Mouse (Mus musculus): ENCODE data around the gene Nrde2. TPM values are rescaled to one million over a fixed set of nuclear protein-coding genes. Genes with fewer than 3 reads are reported as not detected.

Nrde2 gene
- total RNA-seq, 2 experiments from 2014 or later: 0.19 to 11.1 TPM

DNA sequence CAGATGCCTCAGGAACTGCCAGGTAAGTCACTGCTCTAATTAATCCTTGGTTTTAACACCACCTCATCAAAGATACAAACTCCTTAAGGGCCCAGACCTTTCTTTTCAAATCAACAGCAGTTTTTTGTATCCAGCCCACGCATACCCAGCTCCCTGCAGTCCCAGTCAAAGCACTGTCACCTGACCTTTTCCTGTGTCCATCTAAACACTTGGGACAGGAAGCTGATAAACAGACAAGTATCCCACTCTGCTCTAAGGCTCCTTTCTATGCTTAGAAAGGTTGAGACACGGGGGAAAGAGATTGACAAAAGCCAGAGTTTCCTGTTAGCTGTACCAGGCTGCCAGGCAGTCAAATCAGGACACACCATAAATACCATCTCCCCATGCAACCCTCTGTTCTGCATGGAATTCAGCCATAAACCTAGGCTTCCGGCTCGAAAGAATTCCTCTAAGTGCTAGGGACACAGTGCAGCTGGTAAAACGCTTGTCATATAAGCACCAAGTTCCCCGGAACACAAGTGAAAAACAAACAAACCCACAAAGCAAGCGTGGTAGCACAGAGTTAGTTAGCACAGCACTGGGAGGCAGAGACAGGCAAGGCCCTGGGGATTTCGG, 31.5 kb downstream of the Nrde2 start:
- ATAC-seq (replicated peaks; ENCODE audit: low FRiP score, poor library complexity, severe bottlenecking): no peak

DNA sequence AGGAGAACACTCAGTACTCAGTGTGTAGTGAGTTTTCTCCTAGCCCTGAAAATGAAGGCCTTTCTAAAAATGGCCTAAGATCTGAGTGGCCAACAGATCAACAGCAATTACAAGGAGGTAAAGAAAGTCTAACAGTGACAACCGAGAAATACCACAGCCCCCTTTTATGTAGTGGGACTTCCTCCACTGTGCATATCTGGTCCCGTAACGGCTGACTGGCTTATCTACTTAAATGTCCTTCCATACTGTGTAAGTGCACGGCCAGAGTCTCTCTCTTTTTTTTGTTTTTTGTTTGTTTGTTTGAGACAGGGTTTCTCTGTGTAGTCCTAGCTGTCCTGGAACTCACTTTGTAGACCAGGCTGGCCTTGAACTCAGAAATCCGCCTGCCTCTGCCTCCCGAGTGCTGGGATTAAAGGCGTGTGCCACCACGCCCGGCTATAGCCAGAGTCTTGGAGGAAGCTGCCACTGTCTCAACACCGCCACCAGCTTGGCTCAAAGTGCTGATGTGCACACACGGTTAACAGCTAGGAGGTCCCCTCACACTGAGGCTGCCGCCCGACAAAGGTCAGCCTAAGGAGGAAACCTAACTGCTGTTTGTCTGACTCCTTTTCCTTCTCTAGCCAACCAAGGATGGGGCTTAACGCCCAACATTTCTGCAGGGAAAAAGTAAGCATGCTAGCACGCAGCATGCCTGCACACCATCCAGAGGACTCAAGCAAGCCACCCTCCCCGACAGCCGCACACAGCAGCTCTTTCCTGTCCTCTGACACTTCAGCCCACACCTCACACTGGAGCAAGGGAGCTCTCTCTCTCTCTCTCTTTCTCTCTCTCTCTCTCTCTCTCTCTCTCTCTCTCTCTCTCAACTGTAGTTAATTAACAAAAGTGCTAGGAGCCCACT, 32.2 kb downstream of the Nrde2 start:
- no peak for ATAC-seq (replicated peaks; ENCODE audit: low FRiP score, poor library complexity, severe bottlenecking)

- no peak for ATAC-seq (replicated peaks; ENCODE audit: low FRiP score, poor library complexity, severe bottlenecking)
Measured at GRCm38 (mm10) chr12:100124913-100125798, 34.3 kb downstream of the Nrde2 start.

DNA sequence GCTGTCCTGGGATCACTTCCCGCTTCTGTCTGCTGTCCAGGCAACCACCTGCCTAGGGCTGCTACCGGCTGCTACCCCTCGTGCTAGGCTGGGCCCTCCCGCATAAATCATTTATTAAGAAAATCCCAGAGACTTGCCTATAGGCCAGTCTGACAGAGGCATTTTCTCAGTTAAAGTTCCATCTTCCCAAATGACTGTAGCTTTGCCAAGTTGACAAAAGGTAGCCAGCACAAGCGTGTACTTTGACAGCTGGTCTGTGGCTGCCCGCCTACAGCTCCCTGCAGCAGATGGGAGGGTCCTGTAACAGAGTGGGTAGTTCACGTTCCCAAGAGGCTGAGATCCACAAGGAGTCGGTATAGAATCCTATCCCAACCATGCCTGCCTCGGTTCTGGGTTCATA, 36.0 kb downstream of the Nrde2 start:
- no peak for ATAC-seq (replicated peaks; ENCODE audit: low FRiP score, poor library complexity, severe bottlenecking)

DNA sequence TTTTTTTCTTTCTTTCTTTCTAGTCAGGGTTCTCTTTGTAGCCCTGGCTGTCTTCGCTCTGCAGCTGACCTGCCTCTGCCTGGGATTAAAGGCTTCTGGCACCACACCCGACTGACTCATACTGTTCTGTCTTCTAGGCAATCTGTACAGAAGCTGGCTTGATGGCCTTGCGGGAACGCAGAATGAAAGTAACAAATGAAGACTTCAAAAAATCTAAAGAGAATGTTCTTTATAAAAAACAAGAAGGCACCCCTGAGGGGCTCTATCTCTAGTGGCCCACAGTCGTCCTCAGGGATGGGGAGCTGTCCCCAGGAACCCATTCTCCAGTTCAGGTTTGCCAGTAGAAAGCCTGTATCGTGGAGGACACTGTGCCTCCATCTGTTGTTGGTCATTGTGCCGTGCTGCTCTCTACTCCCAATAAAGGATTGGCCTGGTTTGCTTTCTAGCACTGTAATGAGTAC, 36.5 kb downstream of the Nrde2 start:
- ATAC-seq (replicated peaks; ENCODE audit: low FRiP score, poor library complexity, severe bottlenecking): no peak

DNA sequence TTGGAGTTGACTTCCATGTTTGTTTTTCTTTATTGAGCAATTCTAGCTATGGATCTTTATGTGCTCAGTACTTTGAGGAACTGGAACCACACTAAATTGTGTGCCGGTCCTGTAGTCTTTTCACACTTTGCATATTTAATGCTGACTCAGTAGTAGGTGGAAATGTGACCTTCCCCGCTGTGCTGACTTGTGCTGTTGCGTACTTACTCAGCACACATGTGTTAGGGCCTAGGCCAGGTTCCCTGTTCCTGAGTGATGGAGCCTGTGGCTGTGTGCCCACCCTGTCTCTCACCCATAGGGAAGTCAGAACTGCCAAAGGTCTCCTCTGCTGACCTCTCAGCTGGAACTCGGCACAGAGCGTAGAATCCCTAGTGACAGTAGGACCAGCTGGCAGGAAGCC, 43.5 kb downstream of the Nrde2 start:
- no peak for ATAC-seq (replicated peaks; ENCODE audit: low FRiP score, poor library complexity, severe bottlenecking)

DNA sequence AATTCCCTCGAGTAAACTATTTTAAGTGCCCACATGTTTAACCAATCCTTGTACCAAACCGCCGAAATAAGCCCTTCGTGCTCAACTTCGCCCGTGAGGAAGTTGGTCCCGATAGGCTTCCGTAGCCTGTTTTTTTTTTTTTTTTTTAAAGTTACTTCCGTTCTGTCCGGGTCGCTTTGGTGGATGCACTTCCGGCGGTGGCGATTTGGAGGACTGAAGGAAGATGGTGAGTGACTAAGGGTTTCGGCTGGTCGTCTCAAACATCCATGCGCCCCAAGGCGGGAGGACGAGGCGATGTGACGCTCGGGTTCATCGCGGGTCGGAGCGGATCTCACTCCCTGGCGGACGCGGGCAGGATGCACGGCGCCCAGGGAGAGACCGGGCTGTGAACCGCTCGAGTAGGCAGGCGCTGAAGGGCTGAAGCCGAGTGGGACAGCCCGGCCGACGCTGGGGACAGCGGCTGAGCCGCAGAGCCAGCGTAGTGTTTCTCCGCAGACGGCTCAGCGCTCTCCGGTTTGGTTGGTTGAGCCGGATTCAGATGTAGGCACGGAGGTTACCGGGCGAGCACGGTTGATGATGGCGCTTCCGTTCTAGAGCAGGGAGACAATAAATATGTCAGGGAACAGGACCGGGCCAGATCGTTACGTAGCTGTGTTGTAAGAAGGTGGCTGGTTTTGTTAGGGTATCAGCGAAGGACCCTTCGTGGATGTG, 49.3 kb downstream of the Nrde2 start, which contains the start of gene Psmc1:
Psmc1 (plus strand) TSS at position 169 of the 711 bp plus-strand sequence.
- peak; percentile 94 for ATAC-seq (replicated peaks; ENCODE audit: low FRiP score, poor library complexity, severe bottlenecking)

GRCm38 (mm10) chr12:100107436-100107835, 52.0 kb downstream of the Nrde2 start:
- ATAC-seq (replicated peaks; ENCODE audit: low FRiP score, poor library complexity, severe bottlenecking): no peak

DNA sequence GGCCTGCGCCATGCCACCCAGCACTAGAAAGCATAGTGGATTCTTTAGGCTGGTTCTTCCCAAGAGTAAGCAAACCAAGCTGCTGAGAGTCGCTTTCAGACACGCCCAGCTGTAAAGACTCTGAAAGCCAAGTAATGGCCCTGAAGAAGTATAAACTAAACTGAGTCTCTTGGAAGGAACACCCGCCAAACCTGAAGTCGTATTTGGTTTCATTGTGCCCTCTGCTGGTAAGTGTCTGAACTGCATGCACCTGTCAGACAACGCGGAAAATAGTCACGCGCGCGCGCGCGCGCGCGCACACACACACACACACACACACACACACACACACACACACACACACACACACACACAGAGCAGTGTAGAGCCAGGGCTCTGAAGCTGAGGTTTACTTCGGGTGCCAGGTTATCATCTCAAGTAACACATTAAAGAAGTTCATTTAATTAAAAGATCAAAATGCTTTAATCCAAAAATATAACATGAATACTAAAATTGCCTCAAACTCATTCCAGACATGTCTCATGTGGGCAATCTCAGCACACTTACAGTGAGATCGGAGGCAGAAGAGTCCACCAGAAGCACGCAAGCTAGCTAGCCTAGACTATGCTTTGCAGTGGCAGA, 53.1 kb downstream of the Nrde2 start:
- no peak for ATAC-seq (replicated peaks; ENCODE audit: low FRiP score, poor library complexity, severe bottlenecking)

DNA sequence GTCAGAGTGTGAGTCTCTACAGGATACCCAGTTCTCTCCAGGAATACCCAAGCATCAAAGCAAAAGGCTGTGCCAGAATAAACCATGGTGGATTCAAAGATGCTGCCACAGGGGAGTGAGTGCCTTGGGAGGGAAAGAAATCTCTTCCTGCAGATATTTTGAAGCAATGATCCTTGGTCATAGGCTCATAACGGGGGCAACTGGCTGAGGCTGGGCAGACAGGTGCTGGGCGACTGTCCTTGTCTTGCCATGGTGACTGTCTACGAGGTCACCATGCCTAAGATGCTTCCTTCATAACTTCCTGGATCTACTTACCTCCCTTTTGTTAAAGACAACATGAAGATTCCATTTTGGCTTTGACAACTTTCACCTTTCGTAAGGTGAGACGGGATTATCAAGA, 54.9 kb downstream of the Nrde2 start:
- ATAC-seq (replicated peaks; ENCODE audit: low FRiP score, poor library complexity, severe bottlenecking): no peak

DNA sequence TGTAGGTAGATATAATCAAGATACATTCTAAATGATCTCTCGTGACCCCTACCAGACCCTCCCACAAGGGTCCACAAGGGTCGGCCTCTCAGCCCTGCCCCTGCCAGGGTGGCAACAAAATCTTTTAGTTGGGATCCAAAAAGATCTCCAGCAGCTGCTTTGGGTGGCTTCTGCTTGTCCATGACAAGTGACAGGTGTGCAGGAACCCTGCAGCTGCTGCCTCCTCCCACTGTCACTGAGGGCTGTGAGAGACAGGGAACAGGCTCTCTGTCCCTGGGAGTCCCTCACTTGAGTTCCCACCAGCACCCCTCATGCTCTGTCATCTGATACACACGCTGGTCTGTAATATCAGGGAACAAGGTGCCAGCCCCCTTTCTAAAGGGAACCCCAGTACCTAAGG, 57.8 kb downstream of the Nrde2 start:
- no peak for ATAC-seq (replicated peaks; ENCODE audit: low FRiP score, poor library complexity, severe bottlenecking)

DNA sequence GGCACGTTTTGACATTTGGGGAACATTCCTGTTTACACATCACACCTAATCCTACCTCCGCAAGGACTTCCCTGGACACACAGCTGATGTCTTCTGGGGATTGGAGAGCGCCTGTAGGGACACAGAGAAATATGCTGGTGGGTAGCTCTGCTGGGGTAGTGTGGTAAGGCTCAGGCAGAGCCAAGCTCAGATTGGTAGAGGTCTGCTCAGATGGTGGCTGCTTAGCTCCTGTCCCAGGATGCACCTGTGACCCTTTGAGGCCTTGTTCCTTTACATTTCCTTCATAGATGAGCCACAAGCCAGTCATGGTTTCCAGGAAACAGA, 58.8 kb downstream of the Nrde2 start:
- no peak for ATAC-seq (replicated peaks; ENCODE audit: low FRiP score, poor library complexity, severe bottlenecking)

DNA sequence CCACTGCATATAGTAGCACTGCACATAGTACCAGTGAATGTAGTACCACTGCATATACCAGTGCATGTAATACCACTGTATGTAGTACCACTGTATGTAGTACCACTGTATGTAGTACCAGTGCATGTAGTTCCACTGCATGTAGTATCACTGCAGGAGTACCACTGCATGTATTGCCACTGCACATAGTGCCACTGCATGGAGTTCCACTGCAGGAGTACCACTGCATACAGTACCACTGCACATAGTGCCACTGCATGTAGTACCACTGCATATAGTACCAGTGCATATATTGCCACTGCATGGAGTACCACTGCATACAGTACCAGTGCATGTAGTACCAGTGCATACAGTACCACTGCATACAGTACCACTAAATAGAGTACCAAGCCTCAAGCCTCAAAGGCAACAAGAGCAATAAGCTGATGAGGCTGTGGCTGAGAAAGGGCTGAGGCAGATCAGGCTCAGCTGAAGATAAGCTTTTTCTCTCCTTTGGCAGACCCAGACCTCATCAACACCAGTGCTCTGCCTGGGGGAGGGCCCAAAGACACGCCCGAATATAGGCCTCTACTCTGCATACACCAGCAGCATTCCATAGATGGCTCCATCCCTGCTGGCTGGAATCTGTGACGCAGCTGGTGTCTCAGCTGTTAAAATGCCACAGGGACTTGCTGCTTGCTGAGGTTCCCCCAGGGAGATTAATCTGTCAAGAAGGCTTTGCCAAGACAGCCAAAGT, 59.3 kb downstream of the Nrde2 start:
- ATAC-seq (replicated peaks; ENCODE audit: low FRiP score, poor library complexity, severe bottlenecking): no peak

DNA sequence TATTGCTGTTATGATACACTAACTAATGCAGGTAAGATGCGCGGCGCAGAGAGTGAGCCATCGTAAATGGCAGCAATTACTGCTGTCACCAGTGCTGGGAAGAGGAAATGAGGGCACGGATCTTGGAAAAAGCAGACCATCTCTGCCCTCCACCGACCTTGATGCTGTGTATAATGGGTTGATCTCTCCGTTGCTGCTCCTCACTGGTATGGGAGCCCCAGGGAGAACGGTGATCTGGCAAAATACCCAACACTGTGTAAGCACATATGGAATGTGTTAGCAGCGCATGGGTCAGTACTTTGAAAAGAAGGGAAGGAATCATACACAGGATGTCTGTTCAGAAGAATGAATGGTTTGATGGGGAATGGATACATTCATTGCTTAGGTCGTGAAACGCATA, 66.4 kb downstream of the Nrde2 start:
- no peak for ATAC-seq (replicated peaks; ENCODE audit: low FRiP score, poor library complexity, severe bottlenecking)

DNA sequence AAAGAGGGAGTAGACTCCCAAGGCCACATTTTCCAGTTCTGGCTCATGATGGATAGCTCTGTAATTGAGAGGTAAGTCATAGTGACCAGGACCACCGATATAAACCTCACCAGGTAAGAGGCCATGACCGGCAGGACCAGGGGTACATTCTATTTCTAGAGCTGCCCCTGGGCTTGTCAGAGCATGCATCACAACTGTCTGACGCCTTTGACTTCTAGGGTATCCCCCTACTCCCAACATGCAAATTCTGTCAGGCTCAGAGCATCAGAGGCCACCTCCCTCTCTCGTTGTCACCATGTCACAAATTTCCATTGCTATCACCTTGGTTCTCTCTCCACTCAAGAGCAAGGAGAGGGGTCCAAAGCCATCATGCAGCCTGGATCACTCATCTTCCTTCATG, 68.7 kb downstream of the Nrde2 start:
- no peak for ATAC-seq (replicated peaks; ENCODE audit: low FRiP score, poor library complexity, severe bottlenecking)

DNA sequence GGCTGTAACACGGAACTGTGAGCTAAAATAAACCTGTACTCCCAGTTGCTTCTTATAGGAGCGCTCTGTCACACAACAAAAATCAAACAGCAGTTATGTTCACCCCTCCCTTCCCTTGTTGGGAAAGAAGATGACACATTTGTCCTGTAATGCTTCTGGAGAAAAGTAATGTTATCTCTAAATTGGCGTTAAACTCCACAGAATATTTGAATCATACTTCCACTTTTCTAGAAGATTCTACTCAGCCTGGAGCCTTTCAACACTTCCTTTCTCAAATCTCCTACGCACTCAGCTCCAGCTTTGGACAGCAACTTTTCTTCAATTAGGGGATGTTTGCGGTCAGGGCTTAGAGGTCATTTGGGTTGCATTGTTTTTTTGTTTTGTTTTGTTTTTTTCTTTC, 70.2 kb downstream of the Nrde2 start:
- ATAC-seq (replicated peaks; ENCODE audit: low FRiP score, poor library complexity, severe bottlenecking): no peak

DNA sequence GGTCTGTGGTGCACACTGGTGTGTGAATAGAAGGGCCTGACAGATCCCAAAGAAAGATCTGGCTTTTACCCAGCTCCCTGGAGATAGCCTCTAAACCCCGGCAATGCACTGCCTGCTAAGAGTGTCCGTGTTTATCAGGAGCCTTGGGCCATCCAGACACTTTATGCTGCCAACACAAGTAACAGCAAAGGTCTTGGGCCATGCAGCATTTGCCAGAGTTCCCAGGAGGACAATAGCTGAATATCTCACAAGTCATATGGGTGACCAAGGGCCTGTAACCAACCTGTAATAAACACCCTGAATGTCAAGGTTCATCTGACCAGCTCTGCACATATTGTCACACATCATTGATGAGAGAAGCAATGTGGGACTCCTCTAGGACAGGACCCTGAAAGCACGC, 71.4 kb downstream of the Nrde2 start:
- no peak for ATAC-seq (replicated peaks; ENCODE audit: low FRiP score, poor library complexity, severe bottlenecking)

DNA sequence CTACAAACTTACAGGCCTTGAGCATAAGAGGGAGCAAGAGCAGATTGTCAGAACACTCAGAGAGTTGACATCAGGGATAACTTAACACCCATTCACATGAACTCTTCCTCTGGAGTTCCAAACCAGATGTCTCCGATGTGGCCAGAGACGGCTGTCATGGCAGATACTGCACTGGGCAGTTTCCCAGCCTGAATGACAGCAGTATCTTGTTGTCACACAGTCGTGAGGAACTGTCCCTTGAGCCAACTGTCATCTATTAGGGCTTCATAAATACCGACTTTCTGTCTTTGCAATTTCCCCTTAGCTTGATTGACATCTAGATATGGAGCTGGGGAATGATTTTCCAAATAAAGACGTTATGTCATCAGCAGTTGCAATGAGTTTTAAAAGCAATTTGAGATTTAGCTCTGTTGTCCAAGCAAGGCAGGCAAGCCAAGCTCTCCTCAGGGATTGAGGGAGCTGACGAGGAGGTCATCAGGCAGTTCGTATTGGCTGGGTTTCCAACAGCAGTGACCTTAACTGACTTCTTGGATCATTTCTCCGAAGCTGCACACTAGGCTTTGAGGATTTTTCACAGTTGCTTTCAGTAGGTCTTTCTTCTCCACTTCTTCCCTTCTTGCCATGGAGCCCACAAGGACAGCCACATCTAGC, 79.7 kb downstream of the Nrde2 start:
- ATAC-seq (replicated peaks; ENCODE audit: low FRiP score, poor library complexity, severe bottlenecking): no peak
